Mouse (Mus musculus) cerebellum, postnatal 25 days (tissue): Measurements from ENCODE around the gene Ints12.
A peak's percentile ranks its signal among the peaks of the same experiment; 100 is the strongest.

ENCODE experiments used
- DNase-seq, 2 experiments: peaks; one replicate each; pipeline ENCODE4 v3.0.0; 2021; ENCODE audit warnings: mixed read lengths in 2 of 2

The Ints12 gene

DNA sequence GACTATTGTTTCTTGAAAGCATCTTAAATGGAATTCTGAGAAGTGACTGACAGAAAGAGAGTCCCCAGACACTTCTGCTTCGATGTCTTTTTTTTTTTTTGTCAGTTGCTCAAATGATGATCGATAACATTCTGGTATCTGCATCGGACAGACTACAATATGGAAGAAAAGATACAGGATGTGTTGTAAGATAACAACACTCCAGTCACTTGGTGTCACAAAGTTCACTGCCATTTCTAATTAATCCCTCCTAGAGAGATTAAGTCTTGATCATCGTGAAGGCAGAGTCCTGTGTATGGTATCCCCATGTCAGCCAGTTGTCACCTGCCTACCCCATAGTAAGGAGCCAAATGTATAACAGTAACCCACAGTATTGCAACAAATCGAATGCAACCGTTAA is 60.0 kb downstream of the Ints12 start:
- no peak for DNase-seq

DNA sequence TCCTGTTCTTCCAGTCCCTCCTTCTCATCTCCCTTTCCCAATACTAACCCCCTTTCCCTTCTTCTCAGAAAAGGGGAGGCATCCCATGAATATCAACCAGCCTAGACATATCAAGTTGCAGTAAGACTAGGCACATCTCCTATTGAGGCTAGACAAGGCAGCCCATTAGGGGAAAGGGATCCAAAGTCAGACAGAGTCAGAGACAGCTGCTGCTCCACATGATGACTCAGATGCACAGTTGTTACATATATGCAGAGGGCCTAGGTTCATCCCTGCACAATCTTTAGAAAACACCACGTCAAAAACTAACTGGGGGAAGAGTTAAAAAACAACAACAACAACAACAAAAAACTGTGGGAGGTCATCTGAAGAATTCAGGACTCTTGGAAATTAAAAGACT is 61.2 kb downstream of the Ints12 start:
- DNase-seq: no peak

DNA sequence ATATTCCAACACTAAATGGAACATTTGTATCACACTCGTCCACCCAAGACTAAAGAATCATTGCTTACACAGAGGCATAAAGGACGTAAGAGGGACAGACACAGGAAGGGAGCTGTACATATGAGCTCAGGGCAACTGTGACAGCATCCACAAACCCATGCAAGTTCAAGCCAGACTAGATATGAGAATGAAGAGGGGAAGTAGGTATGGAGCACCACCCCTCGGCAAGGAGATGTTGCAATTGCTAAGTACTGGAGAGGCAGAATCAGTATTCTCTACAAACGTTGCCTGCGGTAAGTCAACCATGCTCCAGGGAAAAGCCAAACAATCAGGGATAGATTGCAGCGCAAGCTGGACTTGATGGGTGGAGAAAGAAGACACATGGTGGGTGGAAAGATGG is 62.0 kb downstream of the Ints12 start:
- DNase-seq: no peak

DNA sequence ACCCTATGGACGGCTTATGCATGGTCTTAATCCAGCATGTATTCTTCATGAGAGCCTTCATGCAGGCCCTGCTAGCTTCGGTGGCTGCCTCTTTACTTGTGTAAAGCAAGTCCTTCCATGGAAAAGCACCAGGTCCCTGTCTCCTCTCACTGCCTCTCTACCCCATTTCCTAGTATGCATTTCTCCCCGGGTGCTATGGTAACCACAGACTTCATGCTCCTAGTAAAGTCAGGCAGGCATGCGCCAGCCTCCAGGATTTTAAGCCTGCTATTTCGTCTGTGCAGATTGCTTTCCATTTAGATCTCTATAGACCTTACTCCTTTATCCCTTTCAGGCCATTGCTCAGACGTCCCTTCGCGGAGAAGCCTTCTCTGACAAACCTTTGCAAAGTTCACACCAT is 63.0 kb downstream of the Ints12 start:
- DNase-seq: no peak

DNA sequence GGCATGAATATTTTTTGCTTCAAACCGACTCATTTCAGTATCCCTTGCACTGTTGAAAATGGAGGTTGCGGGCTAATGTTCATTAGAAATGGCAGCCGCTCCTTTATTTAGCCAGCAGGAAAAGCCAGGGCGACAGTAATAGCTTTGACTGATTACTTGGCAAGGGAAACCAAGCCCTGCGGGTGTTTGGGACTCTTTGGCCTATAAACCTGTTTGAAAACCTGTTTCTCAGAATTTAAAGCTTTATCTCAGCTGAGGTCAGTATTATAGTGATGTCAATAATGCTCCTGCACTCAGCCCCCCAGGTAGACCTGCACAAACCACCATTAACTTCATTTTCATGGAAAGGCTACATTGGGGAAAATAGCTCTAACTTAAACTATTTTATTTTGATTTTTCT is 66.6 kb downstream of the Ints12 start:
- peak; percentile 68 to 81 for DNase-seq
